Mouse (Mus musculus): ENCODE data around the gene Fbxo6.
"Not testable (repeated sequence)": the region's sequence is repeated elsewhere in the genome, so short reads cannot be mapped to it uniquely, and the experiment has no call there.

The Fbxo6 gene

GRCm38 (mm10) chr4:148128241-148128640, 23.7 kb downstream of the Fbxo6 start:
- no peak for DNase-seq (ENCODE audit: low spot score in 2 of 2)

- no peak for DNase-seq (ENCODE audit: low spot score in 2 of 2)
These were observed 29.3 kb downstream of the Fbxo6 start for GRCm38 (mm10) chr4:148122694-148123066.

- DNase-seq (ENCODE audit: low spot score in 2 of 2), result peak in 1 of 2 experiments; percentile 67
These were observed 29.8 kb downstream of the Fbxo6 start for GRCm38 (mm10) chr4:148121982-148122693.

- DNase-seq (ENCODE audit: low spot score in 2 of 2), result peak; percentile 85 to 96
These were observed 30.6 kb downstream of the Fbxo6 start for GRCm38 (mm10) chr4:148121362-148121761.

GRCm38 (mm10) chr4:148120555-148120954, 31.4 kb downstream of the Fbxo6 start:
- no peak for DNase-seq (ENCODE audit: low spot score in 2 of 2)

GRCm38 (mm10) chr4:148119578-148119977, 32.4 kb downstream of the Fbxo6 start:
- not testable (repeated sequence) for DNase-seq (ENCODE audit: low spot score in 2 of 2)

- no peak for DNase-seq (ENCODE audit: low spot score in 2 of 2)
These were observed 34.5 kb downstream of the Fbxo6 start for GRCm38 (mm10) chr4:148117392-148117791.

- DNase-seq (ENCODE audit: low spot score in 2 of 2), result no peak
These were observed 35.3 kb downstream of the Fbxo6 start for GRCm38 (mm10) chr4:148116657-148117056.

- no peak for DNase-seq (ENCODE audit: low spot score in 2 of 2)
These were observed 36.5 kb downstream of the Fbxo6 start for GRCm38 (mm10) chr4:148115467-148115866.

- DNase-seq (ENCODE audit: low spot score in 2 of 2), result peak; percentile 88 to 92
These were observed 37.1 kb downstream of the Fbxo6 start for GRCm38 (mm10) chr4:148114758-148115391.

- DNase-seq (ENCODE audit: low spot score in 2 of 2), result no peak
These were observed 39.4 kb downstream of the Fbxo6 start for GRCm38 (mm10) chr4:148112519-148112918.

GRCm38 (mm10) chr4:148109215-148109614, 42.7 kb downstream of the Fbxo6 start:
- no peak for DNase-seq (ENCODE audit: low spot score in 2 of 2)

GRCm38 (mm10) chr4:148108565-148109100, 43.3 kb downstream of the Fbxo6 start:
- peak in 1 of 2 experiments; percentile 25 for DNase-seq (ENCODE audit: low spot score in 2 of 2)

GRCm38 (mm10) chr4:148107621-148108291, 44.2 kb downstream of the Fbxo6 start:
- DNase-seq (ENCODE audit: low spot score in 2 of 2), result peak in 1 of 2 experiments; percentile 50

GRCm38 (mm10) chr4:148104146-148104545, 47.8 kb downstream of the Fbxo6 start:
- no peak for DNase-seq (ENCODE audit: low spot score in 2 of 2)

GRCm38 (mm10) chr4:148101801-148102527, 50.0 kb downstream of the Fbxo6 start:
- peak; percentile 65 to 80 for DNase-seq (ENCODE audit: low spot score in 2 of 2)

- no peak for DNase-seq (ENCODE audit: low spot score in 2 of 2)
These were observed 53.3 kb downstream of the Fbxo6 start for GRCm38 (mm10) chr4:148098666-148099065.

GRCm38 (mm10) chr4:148097936-148098335, 54.0 kb downstream of the Fbxo6 start:
- DNase-seq (ENCODE audit: low spot score in 2 of 2), result no peak

Measured in cerebellum, postnatal 4 days (tissue).